Mouse (Mus musculus): ENCODE data around the gene Emilin1. TPM values are rescaled to one million over a fixed set of nuclear protein-coding genes. Genes with fewer than 3 reads are reported as not detected.

Emilin1 gene
- polyA plus RNA-seq, 1 experiment from 2014 or later, result 85.6 TPM

- peaks cover 19% of the 10 kb centered on the region for H3K36me3 ChIP-seq (ENCODE audit: control insufficient read depth, insufficient read depth, low read length)
- 97% methylated on average over 6 of the region's 6 CpGs for WGBS
Measured at GRCm38 (mm10) chr5:30954065-30954464, 40.9 kb downstream of the Emilin1 start.

GRCm38 (mm10) chr5:30954556-30954955 lies 41.4 kb downstream of the Emilin1 start:
- ATAC-seq (ENCODE audit: low FRiP score, low TSS enrichment), result no peak
- no peak overlapping the region for H3K4me2 ChIP-seq (replicated peaks; ENCODE audit: low read depth)
- H3K4me3 ChIP-seq (ENCODE audit: low read depth, low read length), result no peak overlapping the region
- H3K27ac ChIP-seq (replicated peaks), result no peak overlapping the region
- peaks cover 6% of the 10 kb centered on the region; the same call in 1 of the 2 replicates for H3K4me1 ChIP-seq (replicated peaks; ENCODE audit: control insufficient read depth, insufficient read depth)
- no peak for DNase-seq (ENCODE audit: low spot score)
- TF ChIP-seq EP300 (optimal IDR thresholded peaks at IDR 0.05) (no peak), CTCF (IDR thresholded peaks at IDR 0.05; ENCODE audit: low read depth) (no peak)
- WGBS, result 96% methylated on average over 9 of the region's 9 CpGs
- no peak overlapping the region for H3K9ac ChIP-seq (ENCODE audit: low read length)
- H3K36me3 ChIP-seq (ENCODE audit: control insufficient read depth, insufficient read depth, low read length), result peaks cover 19% of the 10 kb centered on the region
- no peaks in the 10 kb centered on the region for H3K9me3 ChIP-seq (ENCODE audit: control insufficient read depth, low read length)
- no peaks in the 10 kb centered on the region for H3K27me3 ChIP-seq (ENCODE audit: control insufficient read depth, insufficient read depth, low read length)

More at GRCm38 (mm10) chr5:30954065-30954464, 40.9 kb downstream of the Emilin1 start:
- TF ChIP-seq EP300 (optimal IDR thresholded peaks at IDR 0.05), result no peak
- Histone ChIP-seq H3K9me3 (ENCODE audit: control insufficient read depth, low read length) (no peaks in the 10 kb centered on the region), H3K27me3 (ENCODE audit: control insufficient read depth, insufficient read depth, low read length) (no peaks in the 10 kb centered on the region), H3K4me1 (replicated peaks; ENCODE audit: control insufficient read depth, insufficient read depth) (peaks cover 6% of the 10 kb centered on the region; the same call in 1 of the 2 replicates), H3K9ac (ENCODE audit: low read length) (no peak overlapping the region), H3K4me3 (ENCODE audit: low read depth, low read length) (no peak overlapping the region), H3K4me2 (replicated peaks; ENCODE audit: low read depth) (no peak overlapping the region), H3K27ac (replicated peaks) (no peak overlapping the region)
- DNase-seq (ENCODE audit: low spot score), result no peak
- no peak for ATAC-seq (ENCODE audit: low FRiP score, low TSS enrichment)

GRCm38 (mm10) chr5:30955751-30956150 lies 42.5 kb downstream of the Emilin1 start:
- no peak for TF ChIP-seq EP300 (optimal IDR thresholded peaks at IDR 0.05)
- Histone ChIP-seq H3K4me2 (replicated peaks; ENCODE audit: low read depth) (no peak overlapping the region), H3K27me3 (ENCODE audit: control insufficient read depth, insufficient read depth, low read length) (no peaks in the 10 kb centered on the region), H3K9ac (ENCODE audit: low read length) (no peak overlapping the region), H3K9me3 (ENCODE audit: control insufficient read depth, low read length) (no peaks in the 10 kb centered on the region), H3K27ac (replicated peaks) (no peak overlapping the region), H3K4me3 (ENCODE audit: low read depth, low read length) (no peak overlapping the region), H3K36me3 (ENCODE audit: control insufficient read depth, insufficient read depth, low read length) (peaks cover 19% of the 10 kb centered on the region), H3K4me1 (replicated peaks; ENCODE audit: control insufficient read depth, insufficient read depth) (peaks cover 6% of the 10 kb centered on the region; the same call in 1 of the 2 replicates)
- DNase-seq (ENCODE audit: low spot score) (no peak), ATAC-seq (ENCODE audit: low FRiP score, low TSS enrichment) (no peak)
- 88% methylated on average over 6 of the region's 6 CpGs for WGBS

GRCm38 (mm10) chr5:30957891-30958290 lies 44.7 kb downstream of the Emilin1 start:
- Histone ChIP-seq H3K4me1 (replicated peaks; ENCODE audit: control insufficient read depth, insufficient read depth) (peaks cover 6% of the 10 kb centered on the region; the same call in 1 of the 2 replicates), H3K9ac (ENCODE audit: low read length) (no peak overlapping the region), H3K27me3 (ENCODE audit: control insufficient read depth, insufficient read depth, low read length) (no peaks in the 10 kb centered on the region), H3K4me3 (ENCODE audit: low read depth, low read length) (no peak overlapping the region), H3K4me2 (replicated peaks; ENCODE audit: low read depth) (peak overlapping the region; percentile 14; the same call in 1 of the 2 replicates), H3K9me3 (ENCODE audit: control insufficient read depth, low read length) (no peaks in the 10 kb centered on the region), H3K27ac (replicated peaks) (no peak overlapping the region), H3K36me3 (ENCODE audit: control insufficient read depth, insufficient read depth, low read length) (peaks cover 19% of the 10 kb centered on the region)
- TF ChIP-seq CTCF (IDR thresholded peaks at IDR 0.05; ENCODE audit: low read depth), result no peak
- no peak for TF ChIP-seq EP300 (optimal IDR thresholded peaks at IDR 0.05)
- WGBS, result 91% methylated on average over 6 of the region's 6 CpGs
- no peak for DNase-seq (ENCODE audit: low spot score)
- no peak for ATAC-seq (ENCODE audit: low FRiP score, low TSS enrichment)

GRCm38 (mm10) chr5:30959198-30959854 lies 46.1 kb downstream of the Emilin1 start:
- ATAC-seq (ENCODE audit: low FRiP score, low TSS enrichment), result peak; percentile 0; the same call in 1 of the 2 replicates
- peak overlapping the region; percentile 93 for H3K4me3 ChIP-seq (ENCODE audit: low read depth, low read length)
- no peak for TF ChIP-seq EP300 (optimal IDR thresholded peaks at IDR 0.05)
- TF ChIP-seq CTCF (IDR thresholded peaks at IDR 0.05; ENCODE audit: low read depth), result no peak
- H3K27ac ChIP-seq (replicated peaks), result peak overlapping the region; percentile 89
- H3K9me3 ChIP-seq (ENCODE audit: control insufficient read depth, low read length), result no peaks in the 10 kb centered on the region
- H3K9ac ChIP-seq (ENCODE audit: low read length), result peak overlapping the region; percentile 91
- peak overlapping the region; percentile 89 for H3K4me2 ChIP-seq (replicated peaks; ENCODE audit: low read depth)
- WGBS, result 27% methylated on average over 19 of the region's 19 CpGs
- peaks cover 6% of the 10 kb centered on the region; the same call in 1 of the 2 replicates for H3K4me1 ChIP-seq (replicated peaks; ENCODE audit: control insufficient read depth, insufficient read depth)
- DNase-seq (ENCODE audit: low spot score), result peak; percentile 54
- peaks cover 12% of the 10 kb centered on the region for H3K36me3 ChIP-seq (ENCODE audit: control insufficient read depth, insufficient read depth, low read length)
- no peaks in the 10 kb centered on the region for H3K27me3 ChIP-seq (ENCODE audit: control insufficient read depth, insufficient read depth, low read length)

GRCm38 (mm10) chr5:30959966-30960501 lies 46.8 kb downstream of the Emilin1 start, which contains the start of gene Preb:
Gene Preb, minus strand, starts transcription at chr5:30960361.
- TF ChIP-seq CTCF (IDR thresholded peaks at IDR 0.05; ENCODE audit: low read depth), result peak; percentile 39
- TF ChIP-seq EP300 (optimal IDR thresholded peaks at IDR 0.05), result no peak
- ATAC-seq (ENCODE audit: low FRiP score, low TSS enrichment), result peak; percentile 94
- Histone ChIP-seq H3K4me1 (replicated peaks; ENCODE audit: control insufficient read depth, insufficient read depth) (peaks cover 6% of the 10 kb centered on the region; the same call in 1 of the 2 replicates), H3K27ac (replicated peaks) (peak within 1 kb of the TSS; percentile 89), H3K9me3 (ENCODE audit: control insufficient read depth, low read length) (no peaks in the 10 kb centered on the region), H3K4me3 (ENCODE audit: low read depth, low read length) (peak within 1 kb of the TSS; percentile 93), H3K36me3 (ENCODE audit: control insufficient read depth, insufficient read depth, low read length) (peaks cover 11% of the 10 kb centered on the region), H3K9ac (ENCODE audit: low read length) (peak within 1 kb of the TSS; percentile 91), H3K4me2 (replicated peaks; ENCODE audit: low read depth) (peak within 1 kb of the TSS; percentile 89), H3K27me3 (ENCODE audit: control insufficient read depth, insufficient read depth, low read length) (no peaks in the 10 kb centered on the region)
- WGBS, result under 1% methylated on average over 56 of the region's 56 CpGs
- DNase-seq (ENCODE audit: low spot score), result peak; percentile 98
